Mouse (Mus musculus) liver, embryonic 14.5 days (tissue): Measurements from ENCODE around the gene Ryr1. TPM values are rescaled to one million over a fixed set of nuclear protein-coding genes. Genes with fewer than 3 reads are reported as not detected.

ENCODE experiments used
- ATAC-seq: fragments of 200-750 bp; cut with Nextera tagmentation; 2 replicates; pipeline ENCODE4 v1.8.0; 2017; ENCODE audit warnings: moderate number of reproducible peaks, mild to moderate bottlenecking, moderate library complexity; ENCODE audit not compliant: insufficient read depth
- DNase-seq, 3 experiments: peaks; one replicate each; pipeline ENCODE4 v3.0.0-alpha.2; 2012 to 2013; ENCODE audit warnings: low read depth in 3 of 3, low spot score in 3 of 3
- H3K27ac ChIP-seq: fragments of 300-500 bp; sonication (generic); 2 replicates; pipeline ENCODE4 v1.5.1; 2014; ENCODE audit warnings: moderate library complexity, mild to moderate bottlenecking, control low read depth, inconsistent platforms
- H3K27me3 ChIP-seq: fragments of 300-500 bp; sonication (generic); 2 replicates; pipeline ENCODE4 v1.6.1; 2014; ENCODE audit warnings: mild to moderate bottlenecking, low read length, moderate library complexity; ENCODE audit not compliant: control insufficient read depth, insufficient read depth
- H3K36me3 ChIP-seq: fragments of 300-500 bp; sonication (generic); replicated peaks from 2 replicates; pipeline ENCODE4 v1.6.1; 2014; ENCODE audit warnings: low read depth; ENCODE audit not compliant: control insufficient read depth, insufficient read depth
- H3K4me1 ChIP-seq, 2 experiments: fragments of 200-500 bp in 1 of 2; fragments of 300-500 bp in 1 of 2; sonication (generic) in 1 of 2; replicated peaks; 2 replicates each; pipeline ENCODE4 v1.6.1; 2012 to 2014; ENCODE audit warnings: antibody characterized with exemption in 1 of 2, inconsistent platforms in 1 of 2, low read length in 1 of 2; ENCODE audit not compliant: control insufficient read depth in 2 of 2, insufficient read depth in 2 of 2
- H3K4me2 ChIP-seq: fragments of 300-500 bp; sonication (generic); 2 replicates; pipeline ENCODE4 v1.6.1; 2014; ENCODE audit warnings: low read depth, mild to moderate bottlenecking, control low read depth, moderate library complexity
- H3K4me3 ChIP-seq, 2 experiments: fragments of 200-500 bp in 1 of 2; fragments of 300-500 bp in 1 of 2; sonication (generic) in 1 of 2; 2 replicates each; pipeline ENCODE4 v1.5.1; 2012 to 2014; ENCODE audit warnings: low read depth in 2 of 2, low read length in 2 of 2, mild to moderate bottlenecking in 2 of 2, control low read depth in 1 of 2, inconsistent platforms in 1 of 2, moderate library complexity in 1 of 2; ENCODE audit not compliant: insufficient read depth in 1 of 2
- H3K9ac ChIP-seq: fragments of 300-500 bp; sonication (generic); replicated peaks from 2 replicates; pipeline ENCODE4 v1.6.1; 2014; ENCODE audit warnings: mild to moderate bottlenecking, control low read depth, moderate library complexity
- H3K9me3 ChIP-seq: fragments of 300-500 bp; sonication (generic); 2 replicates; pipeline ENCODE4 v1.6.1; 2016; ENCODE audit warnings: low read length, mixed read lengths; ENCODE audit not compliant: control insufficient read depth
- CTCF ChIP-seq: IDR thresholded peaks from 2 replicates; pipeline ENCODE4 v1.5.1; 2016; ENCODE audit warnings: antibody characterized with exemption, low read depth, control low read depth
- EP300 ChIP-seq: IDR thresholded peaks from 2 replicates; pipeline ENCODE4 v1.6.1; 2016; ENCODE audit warnings: antibody characterized with exemption, low read depth
- WGBS: fragments of 180-500 bp; shearing (Covaris S2); extraction: QIAGEN DNeasy Blood & Tissue Kit; methylation state at CpG from one replicate; pipeline ENCODE4 v1.1.7; 2014; ENCODE audit not compliant: insufficient replicate concordance; 5-methylcytosine and 5-hydroxymethylcytosine counted together
- polyA plus RNA-seq, 2 experiments: library from polyadenylated mRNA; depleted of rRNA in 1 of 2; stranded (reverse) in 1 of 2; unstranded in 1 of 2; fragments of >200 nt; fragmentation: Nextera tagmentation in 1 of 2; extraction: Ambion mirVana in 1 of 2; gene quantifications; 2 replicates each; pipeline versions ENCODE4 v1.2.1 to v1.2.3; 2012 to 2014

The Ryr1 gene
- polyA plus RNA-seq, 2 experiments: 0.06 to 0.08 TPM

DNA sequence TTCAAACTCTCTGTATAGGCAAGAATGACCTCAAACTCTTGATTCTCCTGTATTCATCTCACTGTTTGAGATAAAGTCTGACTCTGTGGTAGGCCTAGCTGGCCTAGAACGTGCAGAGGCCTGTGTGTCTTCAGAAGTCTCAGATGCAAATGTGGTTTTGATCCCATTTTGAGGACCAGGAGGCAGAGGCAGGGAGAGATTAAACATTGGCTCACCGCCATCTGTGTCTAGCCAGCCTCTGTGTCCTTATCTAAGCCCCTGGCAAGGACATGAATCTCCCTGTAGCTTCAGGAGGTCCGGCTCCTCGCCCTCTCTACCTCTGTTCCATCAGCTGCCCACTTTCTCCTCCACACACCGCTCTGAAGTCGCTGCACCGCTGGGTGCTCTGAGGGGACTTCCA lies 108.5 kb downstream of the Ryr1 start:
- WGBS: 55% methylated on average over 7 of the region's 7 CpGs
- no peak overlapping the region for H3K4me3 ChIP-seq
- ATAC-seq (no peak), DNase-seq (no peak)
- TF ChIP-seq EP300: no peak
- TF ChIP-seq CTCF: no peak
- H3K36me3 ChIP-seq: no peaks in the 10 kb centered on the region
- no peaks in the 10 kb centered on the region for H3K4me1 ChIP-seq
- no peak overlapping the region for H3K4me2 ChIP-seq
- H3K27ac ChIP-seq: no peak overlapping the region
- H3K9me3 ChIP-seq: 0 out of 2 replicates have a peak, but pooled peaks cover 2% of the 10 kb centered on the region
- H3K9ac ChIP-seq: no peak overlapping the region
- H3K27me3 ChIP-seq: peaks cover 37% of the 10 kb centered on the region

DNA sequence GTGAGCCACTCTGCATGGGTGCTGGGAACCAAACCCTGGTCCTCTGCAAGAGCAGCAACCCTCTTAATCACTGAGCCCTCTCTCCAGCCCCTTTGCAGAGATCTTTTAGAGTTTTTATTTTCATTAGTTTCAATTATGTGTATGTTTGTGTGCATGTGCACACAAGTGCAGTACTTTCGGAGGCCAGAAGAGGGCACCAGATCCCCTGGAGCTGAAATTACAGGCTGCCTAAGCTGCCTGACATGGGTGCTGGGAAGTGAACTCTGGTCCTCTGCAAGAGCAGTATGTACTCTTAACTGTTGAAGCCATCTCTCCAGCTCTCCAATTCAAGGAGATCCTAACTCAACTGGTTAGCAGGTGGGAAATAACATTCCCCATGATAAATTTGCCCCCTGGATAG lies 110.0 kb downstream of the Ryr1 start:
- no peak overlapping the region for H3K4me3 ChIP-seq
- ATAC-seq (no peak), DNase-seq (no peak)
- peaks cover 25% of the 10 kb centered on the region for H3K27me3 ChIP-seq
- H3K9me3 ChIP-seq: 0 out of 2 replicates have a peak, but pooled peaks cover 2% of the 10 kb centered on the region
- H3K4me1 ChIP-seq: no peaks in the 10 kb centered on the region
- H3K9ac ChIP-seq: no peak overlapping the region
- TF ChIP-seq EP300 (no peak), CTCF (peak; percentile 64)
- WGBS: 71% methylated on average over 1 of the region's 1 CpGs
- H3K27ac ChIP-seq: no peak overlapping the region
- no peaks in the 10 kb centered on the region for H3K36me3 ChIP-seq
- H3K4me2 ChIP-seq: no peak overlapping the region

DNA sequence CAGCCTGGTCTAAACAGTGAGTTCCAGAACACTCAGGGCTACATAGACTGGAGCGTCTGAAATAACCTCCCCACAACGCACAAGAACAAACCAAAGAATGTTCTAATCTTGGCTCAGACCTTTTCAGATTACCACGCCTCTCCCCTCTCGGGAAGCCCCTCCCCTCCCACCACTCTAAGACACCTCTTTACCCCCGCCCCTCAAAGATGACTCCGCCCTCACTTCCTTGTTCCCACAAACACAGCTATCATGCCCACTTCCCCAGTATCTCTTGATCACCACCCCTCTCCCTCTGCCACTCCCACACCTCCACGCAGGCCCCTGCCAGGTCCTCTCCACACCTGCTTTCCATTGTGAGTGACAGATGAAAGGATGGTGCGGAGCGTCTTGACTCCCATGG lies 116.3 kb downstream of the Ryr1 start:
- H3K27ac ChIP-seq: no peak overlapping the region
- WGBS: 37% methylated on average over 9 of the region's 9 CpGs
- no peaks in the 10 kb centered on the region for H3K36me3 ChIP-seq
- TF ChIP-seq EP300 (no peak), CTCF (no peak)
- H3K9me3 ChIP-seq: no peaks in the 10 kb centered on the region
- H3K4me1 ChIP-seq: peaks cover 0 to 13% of the 10 kb centered on the region in 2 experiments; a peak in 3 of 4 replicates
- no peak for DNase-seq
- H3K9ac ChIP-seq: no peak overlapping the region
- no peak overlapping the region for H3K4me3 ChIP-seq
- H3K4me2 ChIP-seq: no peak overlapping the region
- no peaks in the 10 kb centered on the region for H3K27me3 ChIP-seq
- ATAC-seq: no peak

DNA sequence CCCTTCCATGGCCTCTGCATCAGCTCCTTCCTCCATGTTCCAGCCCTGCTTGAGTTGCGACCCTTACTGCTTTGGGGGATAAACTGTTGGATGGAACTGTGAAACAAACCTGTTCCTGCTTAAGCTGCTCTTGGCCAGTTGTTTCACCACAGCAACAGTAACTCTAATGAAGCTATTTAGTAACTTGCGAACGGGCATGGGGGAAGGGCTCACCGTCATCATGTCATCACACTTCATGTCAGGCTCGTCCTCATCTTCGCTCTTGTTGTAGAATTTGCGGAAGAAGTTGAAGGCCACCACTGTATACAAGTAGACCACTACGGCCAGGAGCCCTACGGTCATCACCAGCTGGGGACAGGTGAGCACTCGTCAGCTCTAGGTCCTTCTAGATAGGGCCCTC lies 116.8 kb downstream of the Ryr1 start:
- H3K27me3 ChIP-seq: no peaks in the 10 kb centered on the region
- ATAC-seq: no peak

GRCm38 (mm10) chr7:29007224-29008101 lies 117.5 kb downstream of the Ryr1 start:
- ATAC-seq (no peak), DNase-seq (no peak)
- no peak overlapping the region for H3K9ac ChIP-seq
- no peak overlapping the region for H3K4me3 ChIP-seq
- no peak overlapping the region for H3K27ac ChIP-seq
- 52% methylated on average over 9 of the region's 9 CpGs for WGBS
- no peaks in the 10 kb centered on the region for H3K27me3 ChIP-seq
- H3K36me3 ChIP-seq: no peaks in the 10 kb centered on the region
- no peaks in the 10 kb centered on the region for H3K9me3 ChIP-seq
- TF ChIP-seq CTCF: no peak
- TF ChIP-seq EP300: no peak
- peaks cover 0 to 13% of the 10 kb centered on the region in 2 experiments; a peak in 3 of 4 replicates for H3K4me1 ChIP-seq
- H3K4me2 ChIP-seq: no peak overlapping the region

More for the DNA sequence above, 116.8 kb downstream of the Ryr1 start:
- Histone ChIP-seq H3K36me3 (no peaks in the 10 kb centered on the region), H3K4me3 (no peak overlapping the region), H3K4me2 (no peak overlapping the region), H3K9ac (no peak overlapping the region), H3K27ac (no peak overlapping the region), H3K9me3 (no peaks in the 10 kb centered on the region), H3K4me1 (peaks cover 0 to 13% of the 10 kb centered on the region in 2 experiments; a peak in 3 of 4 replicates)
- no peak for DNase-seq
- 81% methylated on average over 10 of the region's 10 CpGs for WGBS
- TF ChIP-seq EP300 (no peak), CTCF (no peak)
